Mouse (Mus musculus) heart, embryonic 14.5 days (tissue): Measurements from ENCODE around the gene Fam163a. TPM values are rescaled to one million over a fixed set of nuclear protein-coding genes. Genes with fewer than 3 reads are reported as not detected.

ENCODE experiments used
- ATAC-seq: fragments of 200-750 bp; cut with Nextera tagmentation; 2 replicates; pipeline ENCODE4 v1.8.0; 2017; ENCODE audit warnings: low read depth, moderate TSS enrichment; ENCODE audit not compliant: insufficient number of reproducible peaks, insufficient read depth, low FRiP score
- H3K27ac ChIP-seq, 2 experiments: fragments of 200-500 bp in 1 of 2; fragments of 300-500 bp in 1 of 2; sonication (generic) in 1 of 2; replicated peaks in 1 of 2; 2 replicates each; pipeline ENCODE4 v1.5.1; 2012 to 2014; ENCODE audit warnings: low read depth in 2 of 2, low read length in 2 of 2, control low read depth in 1 of 2, mild to moderate bottlenecking in 1 of 2, mixed read lengths in 1 of 2; ENCODE audit not compliant: control insufficient read depth in 1 of 2, insufficient read depth in 1 of 2
- H3K27me3 ChIP-seq: fragments of 300-500 bp; sonication (generic); 2 replicates; pipeline ENCODE4 v1.6.1; 2014; ENCODE audit warnings: mild to moderate bottlenecking, low read length, control low read depth; ENCODE audit not compliant: control insufficient read depth, insufficient read depth
- H3K36me3 ChIP-seq: fragments of 300-500 bp; sonication (generic); 2 replicates; pipeline ENCODE4 v1.6.1; 2014; ENCODE audit warnings: mild to moderate bottlenecking, control low read depth, low read length, mixed read lengths; ENCODE audit not compliant: control insufficient read depth, insufficient read depth
- H3K4me1 ChIP-seq, 2 experiments: fragments of 200-500 bp in 1 of 2; fragments of 300-500 bp in 1 of 2; sonication (generic) in 1 of 2; 2 replicates each; pipeline ENCODE4 v1.6.1; 2012 to 2014; ENCODE audit warnings: low read length in 2 of 2, control low read depth in 1 of 2, mixed read lengths in 1 of 2; ENCODE audit not compliant: control insufficient read depth in 2 of 2, insufficient read depth in 2 of 2
- H3K4me2 ChIP-seq: fragments of 300-500 bp; sonication (generic); 2 replicates; pipeline ENCODE4 v1.6.1; 2014; ENCODE audit warnings: mild to moderate bottlenecking, low read length
- H3K4me3 ChIP-seq, 2 experiments: fragments of 200-500 bp in 1 of 2; fragments of 300-500 bp in 1 of 2; sonication (generic) in 1 of 2; 2 replicates each; pipeline ENCODE4 v1.5.1; 2012 to 2014; ENCODE audit warnings: low read length in 2 of 2, mild to moderate bottlenecking in 2 of 2, control low read depth in 1 of 2, low read depth in 1 of 2, moderate library complexity in 1 of 2; ENCODE audit not compliant: control insufficient read depth in 1 of 2, insufficient read depth in 1 of 2
- H3K9ac ChIP-seq: fragments of 300-500 bp; sonication (generic); 2 replicates; pipeline ENCODE4 v1.6.1; 2014; ENCODE audit warnings: mild to moderate bottlenecking, low read length
- H3K9me3 ChIP-seq: fragments of 300-500 bp; sonication (generic); 2 replicates; pipeline ENCODE4 v1.6.1; 2016; ENCODE audit warnings: low read length, control low read depth; ENCODE audit not compliant: control insufficient read depth
- WGBS: fragments of 180-500 bp; shearing (Covaris S2); extraction: QIAGEN DNeasy Blood & Tissue Kit; methylation state at CpG from one replicate; pipeline ENCODE4 v1.1.7; 2014; 5-methylcytosine and 5-hydroxymethylcytosine counted together
- polyA plus RNA-seq: library from polyadenylated mRNA; unstranded; fragments of >200 nt; fragmentation: Nextera tagmentation; extraction: Ambion mirVana; gene quantifications from 2 replicates; pipeline ENCODE4 v1.2.1, GENCODE M21; 2014

Gene Fam163a
- polyA plus RNA-seq, 1 experiment from 2014 or later = 2.4 TPM

DNA sequence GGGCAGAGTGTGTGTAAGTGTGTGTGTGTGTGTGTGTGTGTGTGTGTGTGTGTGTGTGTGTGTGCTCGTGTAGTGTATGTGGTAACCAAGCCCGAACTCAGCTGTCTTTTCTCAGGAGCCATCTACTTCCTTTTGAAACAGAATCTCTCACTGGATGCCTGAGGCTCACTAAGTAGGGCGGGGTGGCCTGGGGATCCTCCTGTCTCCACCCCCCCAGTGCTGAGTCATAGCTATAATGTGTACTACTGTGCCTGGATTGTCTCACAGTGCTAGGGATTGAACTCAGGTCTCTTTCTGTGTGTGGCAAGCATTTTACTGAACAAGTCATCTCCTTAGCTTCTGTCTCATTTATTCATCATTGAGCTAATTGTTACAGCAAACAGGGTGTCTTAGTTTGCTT lies 12.6 kb upstream of the Fam163a start:
- Histone ChIP-seq H3K27me3 (no peaks in the 10 kb centered on the region), H3K27ac (peak overlapping the region; percentile 41 to 63), H3K9ac (no peak overlapping the region), H3K4me3 (no peak overlapping the region), H3K9me3 (no peaks in the 10 kb centered on the region), H3K4me1 (peaks cover 24 to 34% of the 10 kb centered on the region in 2 experiments), H3K4me2 (no peak overlapping the region), H3K36me3 (no peaks in the 10 kb centered on the region)
- peak; percentile 68 for ATAC-seq
- WGBS = 35% methylated on average over 3 of the region's 3 CpGs

DNA sequence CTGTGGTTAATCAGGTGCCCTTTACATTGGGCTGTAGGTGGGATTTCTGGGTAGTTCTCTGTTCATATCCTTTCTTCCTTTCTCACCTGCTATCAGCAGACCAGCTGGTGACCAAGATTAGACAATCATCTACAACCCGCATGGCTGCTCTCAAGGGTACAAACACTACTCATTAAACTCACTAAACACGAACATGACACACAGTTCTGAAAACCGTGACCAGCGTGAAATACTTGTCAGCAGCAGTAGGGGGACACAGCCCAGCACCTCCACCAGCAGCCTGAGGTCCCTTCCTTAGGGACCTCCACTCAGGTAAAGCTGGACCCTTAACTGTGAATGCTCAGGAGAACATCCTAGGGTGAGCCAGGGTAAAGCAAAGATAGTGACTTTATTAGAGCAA lies 11.4 kb upstream of the Fam163a start:
- 58% methylated on average over 4 of the region's 4 CpGs for WGBS
- Histone ChIP-seq H3K4me2 (no peak overlapping the region), H3K4me1 (peaks cover 13 to 26% of the 10 kb centered on the region in 2 experiments), H3K4me3 (no peak overlapping the region), H3K36me3 (no peaks in the 10 kb centered on the region), H3K27me3 (no peaks in the 10 kb centered on the region), H3K9me3 (no peaks in the 10 kb centered on the region), H3K27ac (no peak overlapping the region), H3K9ac (no peak overlapping the region)
- no peak for ATAC-seq

DNA sequence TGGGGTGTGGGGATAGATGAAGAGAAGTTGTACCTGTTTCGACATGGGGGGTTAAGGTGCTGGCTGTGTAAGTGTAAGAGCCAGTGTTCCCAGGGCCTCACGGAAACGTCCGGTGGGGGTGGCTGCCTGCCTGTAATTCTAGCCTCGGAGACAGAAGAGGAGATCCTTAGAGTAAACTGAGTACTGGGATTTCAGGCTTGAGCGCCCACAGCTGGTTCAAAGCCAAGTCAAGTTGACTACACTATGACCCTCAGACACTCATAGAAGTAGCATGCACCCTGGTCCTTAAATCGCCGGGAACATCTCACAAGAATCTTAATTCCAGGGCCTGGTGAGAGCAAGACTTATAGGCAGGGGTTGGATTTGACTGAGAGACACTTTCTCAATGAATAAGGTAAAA lies 9.8 kb upstream of the Fam163a start:
- H3K4me2 ChIP-seq = no peak overlapping the region
- H3K4me1 ChIP-seq = peaks cover 13 to 26% of the 10 kb centered on the region in 2 experiments
- H3K9me3 ChIP-seq = no peaks in the 10 kb centered on the region
- H3K27ac ChIP-seq = no peak overlapping the region
- WGBS = 90% methylated on average over 8 of the region's 8 CpGs
- H3K36me3 ChIP-seq = no peaks in the 10 kb centered on the region
- no peaks in the 10 kb centered on the region for H3K27me3 ChIP-seq
- ATAC-seq = no peak
- no peak overlapping the region for H3K9ac ChIP-seq
- no peak overlapping the region for H3K4me3 ChIP-seq

DNA sequence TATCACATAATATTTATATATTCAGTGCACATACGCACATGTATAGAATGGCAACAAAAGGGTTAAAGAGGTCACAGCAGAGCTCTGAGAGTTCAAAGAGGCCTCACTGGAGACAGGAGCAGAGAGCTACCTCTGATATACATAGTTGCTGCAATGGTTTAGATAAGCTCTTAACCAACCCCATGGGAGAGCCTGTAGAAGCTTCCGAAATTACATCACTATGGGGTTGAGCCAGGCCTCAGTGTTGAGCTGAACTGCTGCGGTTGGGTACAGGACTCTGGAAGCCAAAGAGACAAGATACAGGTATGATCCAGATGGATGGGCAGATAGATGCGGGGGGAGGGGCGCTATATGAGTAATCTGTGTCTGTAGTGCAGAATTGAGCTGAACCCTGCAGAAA lies 8.1 kb upstream of the Fam163a start:
- no peak overlapping the region for H3K27ac ChIP-seq
- H3K4me3 ChIP-seq = no peak overlapping the region
- peaks cover 3 to 13% of the 10 kb centered on the region in 2 experiments for H3K4me1 ChIP-seq
- WGBS = 56% methylated on average over 5 of the region's 5 CpGs
- H3K27me3 ChIP-seq = no peaks in the 10 kb centered on the region
- no peak overlapping the region for H3K9ac ChIP-seq
- H3K36me3 ChIP-seq = no peaks in the 10 kb centered on the region
- H3K4me2 ChIP-seq = no peak overlapping the region
- H3K9me3 ChIP-seq = no peaks in the 10 kb centered on the region
- no peak for ATAC-seq

DNA sequence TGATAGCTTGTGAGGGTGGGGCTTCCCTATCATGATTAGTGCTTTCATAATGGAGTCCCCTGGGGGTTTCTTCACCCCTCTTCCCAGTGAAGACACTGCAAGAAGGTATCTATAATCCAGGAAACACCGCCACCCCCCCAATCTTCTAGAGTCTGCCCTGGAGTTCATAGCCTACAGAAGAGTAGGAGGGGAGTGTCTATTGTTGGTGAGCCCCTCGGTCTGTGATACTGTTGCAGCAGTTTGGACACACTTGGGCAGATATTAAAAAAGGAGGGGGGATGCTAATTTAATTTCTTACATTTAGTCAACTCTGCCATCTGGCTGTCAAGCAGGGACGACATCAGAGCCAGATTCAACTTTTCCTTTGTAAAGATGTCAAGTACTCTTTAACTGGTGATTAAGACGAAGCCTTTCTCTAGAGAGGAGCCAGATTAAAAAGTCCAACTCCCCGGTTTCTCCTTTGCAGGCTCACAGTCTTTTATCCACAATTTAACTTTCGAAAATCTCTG lies 7.0 kb upstream of the Fam163a start:
- no peaks in the 10 kb centered on the region for H3K9me3 ChIP-seq
- H3K27ac ChIP-seq = no peak overlapping the region

DNA sequence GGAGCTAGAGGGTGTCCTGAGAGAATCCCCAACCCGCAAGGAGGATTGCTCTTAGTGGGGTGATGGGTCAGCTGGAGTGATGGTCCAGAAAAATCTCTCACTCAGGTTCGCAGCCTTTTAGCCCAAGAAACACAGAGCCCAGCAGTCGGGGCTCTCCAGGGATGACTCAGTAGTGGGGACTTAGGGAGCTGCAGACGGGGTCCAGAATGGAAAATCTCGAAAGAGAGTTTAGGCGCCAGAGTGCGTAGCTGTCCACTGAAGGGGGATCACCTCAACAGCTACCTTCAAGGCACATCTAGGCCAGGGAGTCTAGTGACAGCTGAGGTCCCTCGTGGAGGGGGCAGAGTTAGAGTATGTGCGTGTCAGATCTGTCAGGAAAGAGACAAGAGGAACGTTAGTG lies 338 bp upstream of the Fam163a start:
- 20% methylated on average over 10 of the region's 10 CpGs for WGBS
- H3K27me3 ChIP-seq = peaks cover 45% of the 10 kb centered on the region

More for the DNA sequence above, 7.0 kb upstream of the Fam163a start:
- Histone ChIP-seq H3K36me3 (no peaks in the 10 kb centered on the region), H3K9ac (no peak overlapping the region), H3K27me3 (peaks cover 2% of the 10 kb centered on the region), H3K4me1 (peaks cover 0 to 5% of the 10 kb centered on the region in 2 experiments; a peak in 2 of 4 replicates), H3K4me2 (no peak overlapping the region), H3K4me3 (no peak overlapping the region)
- no peak for ATAC-seq
- WGBS = 56% methylated on average over 6 of the region's 6 CpGs

DNA sequence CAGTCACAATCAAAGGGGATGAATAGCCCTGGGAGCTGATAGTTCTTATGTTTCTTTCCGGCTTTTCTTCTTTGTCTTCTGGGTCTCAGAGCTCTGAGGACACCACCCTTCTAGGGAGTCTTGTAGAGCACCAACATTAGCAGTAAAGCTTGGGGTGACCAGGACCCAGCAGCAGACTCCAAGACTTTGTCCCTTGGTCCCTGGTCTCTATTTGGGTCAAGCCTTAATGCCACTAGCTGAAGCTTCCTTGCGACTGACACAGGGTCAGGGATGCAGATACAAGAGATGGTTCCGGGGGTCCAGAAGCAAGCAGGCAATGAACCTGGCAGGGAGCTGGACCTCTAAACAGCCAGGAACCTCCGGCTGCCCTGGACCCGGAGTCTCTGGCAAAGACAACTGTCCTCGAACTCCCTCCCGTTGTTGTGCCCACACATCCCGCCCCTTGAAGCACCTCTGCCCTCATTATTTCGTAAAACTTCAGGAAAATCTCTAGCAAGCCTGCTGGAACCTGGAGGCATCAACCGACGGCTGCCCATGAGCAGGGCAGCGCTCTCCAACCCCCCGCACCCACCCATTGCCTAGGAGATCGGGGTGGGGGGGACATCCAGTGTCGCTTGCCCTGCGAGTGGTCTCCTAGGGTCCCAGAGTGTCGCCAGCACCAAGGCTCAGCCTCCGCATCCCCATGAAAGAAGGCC lies 718 bp downstream of the Fam163a start:
- Histone ChIP-seq H3K4me3 (peak overlapping the region; percentile 54 to 57), H3K4me2 (peak overlapping the region; percentile 94), H3K9ac (peak overlapping the region; percentile 55), H3K4me1 (peaks cover 8 to 13% of the 10 kb centered on the region in 2 experiments), H3K36me3 (no peaks in the 10 kb centered on the region), H3K27me3 (peaks cover 45% of the 10 kb centered on the region), H3K9me3 (no peaks in the 10 kb centered on the region), H3K27ac (no peak overlapping the region)
- ATAC-seq = 0 out of 2 replicates have a peak, but pooled peaks have one; percentile 9
- 5% methylated on average over 18 of the region's 18 CpGs for WGBS

More for the DNA sequence above, 338 bp upstream of the Fam163a start:
- Histone ChIP-seq H3K36me3 (no peaks in the 10 kb centered on the region), H3K4me1 (peaks cover 8 to 13% of the 10 kb centered on the region in 2 experiments), H3K9ac (peak overlapping the region; percentile 55), H3K27ac (no peak overlapping the region), H3K4me3 (peak overlapping the region; percentile 54 to 57), H3K4me2 (peak overlapping the region; percentile 94), H3K9me3 (no peaks in the 10 kb centered on the region)
- no peak for ATAC-seq
